Mouse (Mus musculus): ENCODE results near the gene Arl5b. TPM values are rescaled to one million over a fixed set of nuclear protein-coding genes. Genes with fewer than 3 reads are reported as not detected.

The Arl5b gene
- polyA plus RNA-seq, 1 experiment: 24.4 TPM

GRCm38 (mm10) chr2:15096514-15097090, 47.4 kb downstream of the Arl5b start:
- Histone ChIP-seq H3K4me3 (ENCODE audit: insufficient read depth, low read length) (no peak overlapping the region), H3K4me1 (ENCODE audit: control insufficient read depth, insufficient read depth, low read length) (no peaks in the 10 kb centered on the region), H3K27ac (ENCODE audit: insufficient read depth, low read length) (no peak overlapping the region)
- no peak for TF ChIP-seq CTCF (IDR thresholded peaks at IDR 0.05; ENCODE audit: extremely low read depth, insufficient read depth, low read length)
- no peak for TF ChIP-seq POLR2A (IDR thresholded peaks at IDR 0.05; ENCODE audit: extremely low read depth, insufficient read depth, low read length)

- Histone ChIP-seq H3K4me1 (ENCODE audit: control insufficient read depth, insufficient read depth, low read length) (no peaks in the 10 kb centered on the region), H3K4me3 (ENCODE audit: insufficient read depth, low read length) (no peak overlapping the region), H3K27ac (ENCODE audit: insufficient read depth, low read length) (no peak overlapping the region)
- TF ChIP-seq POLR2A (IDR thresholded peaks at IDR 0.05; ENCODE audit: extremely low read depth, insufficient read depth, low read length) (no peak), CTCF (IDR thresholded peaks at IDR 0.05; ENCODE audit: extremely low read depth, insufficient read depth, low read length) (no peak)
Observed at GRCm38 (mm10) chr2:15104386-15104785, 55.2 kb downstream of the Arl5b start.

- Histone ChIP-seq H3K4me1 (ENCODE audit: control insufficient read depth, insufficient read depth, low read length) (no peaks in the 10 kb centered on the region), H3K4me3 (ENCODE audit: insufficient read depth, low read length) (no peak overlapping the region), H3K27ac (ENCODE audit: insufficient read depth, low read length) (no peak overlapping the region)
- no peak for TF ChIP-seq POLR2A (IDR thresholded peaks at IDR 0.05; ENCODE audit: extremely low read depth, insufficient read depth, low read length)
- TF ChIP-seq CTCF (IDR thresholded peaks at IDR 0.05; ENCODE audit: extremely low read depth, insufficient read depth, low read length): no peak
Observed at GRCm38 (mm10) chr2:15111290-15111689, 62.1 kb downstream of the Arl5b start.

- TF ChIP-seq CTCF (IDR thresholded peaks at IDR 0.05; ENCODE audit: extremely low read depth, insufficient read depth, low read length): no peak
- TF ChIP-seq POLR2A (IDR thresholded peaks at IDR 0.05; ENCODE audit: extremely low read depth, insufficient read depth, low read length): no peak
- Histone ChIP-seq H3K4me1 (ENCODE audit: control insufficient read depth, insufficient read depth, low read length) (no peaks in the 10 kb centered on the region), H3K27ac (ENCODE audit: insufficient read depth, low read length) (no peak overlapping the region), H3K4me3 (ENCODE audit: insufficient read depth, low read length) (no peak overlapping the region)
Observed at GRCm38 (mm10) chr2:15111808-15112440, 62.7 kb downstream of the Arl5b start.

- H3K4me3 ChIP-seq (ENCODE audit: insufficient read depth, low read length): no peak overlapping the region
- H3K4me1 ChIP-seq (ENCODE audit: control insufficient read depth, insufficient read depth, low read length): no peaks in the 10 kb centered on the region
- TF ChIP-seq POLR2A (IDR thresholded peaks at IDR 0.05; ENCODE audit: extremely low read depth, insufficient read depth, low read length) (no peak), CTCF (IDR thresholded peaks at IDR 0.05; ENCODE audit: extremely low read depth, insufficient read depth, low read length) (no peak)
- no peak overlapping the region for H3K27ac ChIP-seq (ENCODE audit: insufficient read depth, low read length)
Observed at GRCm38 (mm10) chr2:15112741-15113140, 63.5 kb downstream of the Arl5b start.

GRCm38 (mm10) chr2:15121217-15121680, 72.1 kb downstream of the Arl5b start:
- Histone ChIP-seq H3K4me1 (ENCODE audit: control insufficient read depth, insufficient read depth, low read length) (no peaks in the 10 kb centered on the region), H3K4me3 (ENCODE audit: insufficient read depth, low read length) (no peak overlapping the region), H3K27ac (ENCODE audit: insufficient read depth, low read length) (no peak overlapping the region)
- TF ChIP-seq POLR2A (IDR thresholded peaks at IDR 0.05; ENCODE audit: extremely low read depth, insufficient read depth, low read length) (no peak), CTCF (IDR thresholded peaks at IDR 0.05; ENCODE audit: extremely low read depth, insufficient read depth, low read length) (no peak)

Other genes with a start within 250 kb of the Arl5b start
- gene Nsun6, start 5.7 kb downstream of the Arl5b start, polyA plus RNA-seq (2012; rRNA removed): 5.0 and 6.1 TPM in 2 replicates

Data from cortical plate, adult 2 months (tissue).